Mouse (Mus musculus) midbrain, embryonic 16.5 days (tissue): ENCODE measurements around the gene Stac2. TPM values are rescaled to one million over a fixed set of nuclear protein-coding genes. Genes with fewer than 3 reads are reported as not detected.

Experiments
- ATAC-seq: fragments of 200-750 bp; cut with Nextera tagmentation; 2 replicates; pipeline ENCODE4 v1.8.0; 2017; ENCODE audit warnings: moderate TSS enrichment
- H3K27ac ChIP-seq: fragments of 300-500 bp; sonication (generic); 2 replicates; pipeline ENCODE4 v1.5.1; 2014; ENCODE audit warnings: mild to moderate bottlenecking, low read length, mixed read lengths
- H3K27me3 ChIP-seq: fragments of 300-500 bp; sonication (generic); 2 replicates; pipeline ENCODE4 v1.6.1; 2014; ENCODE audit warnings: low read depth, low read length, mixed read lengths; ENCODE audit not compliant: control insufficient read depth, insufficient read depth
- H3K36me3 ChIP-seq: fragments of 300-500 bp; sonication (generic); 2 replicates; pipeline ENCODE4 v1.6.1; 2014; ENCODE audit warnings: mild to moderate bottlenecking, low read length, moderate library complexity, mixed read lengths; ENCODE audit not compliant: control insufficient read depth, insufficient read depth
- H3K4me1 ChIP-seq: fragments of 300-500 bp; sonication (generic); 2 replicates; pipeline ENCODE4 v1.6.1; 2014; ENCODE audit warnings: mild to moderate bottlenecking, low read length, mixed read lengths; ENCODE audit not compliant: control insufficient read depth, insufficient read depth
- H3K4me2 ChIP-seq: fragments of 300-500 bp; sonication (generic); 2 replicates; pipeline ENCODE4 v1.6.1; 2014; ENCODE audit warnings: mild to moderate bottlenecking, low read length, mixed read lengths
- H3K4me3 ChIP-seq: fragments of 300-500 bp; sonication (generic); 2 replicates; pipeline ENCODE4 v1.5.1; 2014; ENCODE audit warnings: low read depth, mild to moderate bottlenecking, low read length, moderate library complexity, mixed read lengths
- H3K9ac ChIP-seq: fragments of 300-500 bp; sonication (generic); 2 replicates; pipeline ENCODE4 v1.6.1; 2014; ENCODE audit warnings: low read depth, low read length, mixed read lengths
- H3K9me3 ChIP-seq: fragments of 300-500 bp; sonication (generic); replicated peaks from 2 replicates; pipeline ENCODE4 v1.6.1; 2014; ENCODE audit warnings: mild to moderate bottlenecking, low read length, mixed read lengths; ENCODE audit not compliant: control insufficient read depth, poor library complexity, severe bottlenecking
- WGBS: fragments of 180-500 bp; shearing (Covaris S2); extraction: QIAGEN DNeasy Blood & Tissue Kit; methylation state at CpG from one replicate; pipeline ENCODE4 v1.1.7; 2014; 5-methylcytosine and 5-hydroxymethylcytosine counted together
- polyA plus RNA-seq: library from polyadenylated mRNA; unstranded; fragments of >200 nt; fragmentation: Nextera tagmentation; extraction: Ambion mirVana; gene quantifications from 2 replicates; pipeline ENCODE4 v1.2.1, GENCODE M21; 2015

Gene Stac2
- polyA plus RNA-seq, 1 experiment from 2014 or later = 4.0 TPM

- no peak overlapping the region for H3K4me3 ChIP-seq
- H3K9ac ChIP-seq = no peak overlapping the region; the same call in 1 of the 2 replicates
- peaks cover 18% of the 10 kb centered on the region for H3K36me3 ChIP-seq
- no peak overlapping the region for H3K27ac ChIP-seq
- WGBS = 32% methylated on average over 11 of the region's 11 CpGs
- H3K9me3 ChIP-seq = no peaks in the 10 kb centered on the region
- H3K4me2 ChIP-seq = no peak overlapping the region
- ATAC-seq = no peak
- no peaks in the 10 kb centered on the region for H3K27me3 ChIP-seq
- H3K4me1 ChIP-seq = no peaks in the 10 kb centered on the region; the same call in 1 of the 2 replicates
These were observed 51.9 kb downstream of the Stac2 start for GRCm38 (mm10) chr11:98001351-98001824.

GRCm38 (mm10) chr11:98000378-98001140 is 52.7 kb downstream of the Stac2 start:
- Histone ChIP-seq H3K4me2 (no peak overlapping the region), H3K4me3 (no peak overlapping the region), H3K9ac (no peak overlapping the region), H3K4me1 (peaks cover 4% of the 10 kb centered on the region; the same call in 1 of the 2 replicates), H3K27me3 (no peaks in the 10 kb centered on the region; the same call in 1 of the 2 replicates), H3K27ac (no peak overlapping the region), H3K9me3 (no peaks in the 10 kb centered on the region), H3K36me3 (peaks cover 15% of the 10 kb centered on the region)
- WGBS = 50% methylated on average over 7 of the region's 7 CpGs
- ATAC-seq = no peak

GRCm38 (mm10) chr11:97999748-98000147 is 53.5 kb downstream of the Stac2 start:
- Histone ChIP-seq H3K36me3 (peaks cover 8% of the 10 kb centered on the region), H3K27me3 (no peaks in the 10 kb centered on the region; the same call in 1 of the 2 replicates), H3K9me3 (no peaks in the 10 kb centered on the region), H3K27ac (no peak overlapping the region), H3K4me1 (peaks cover 10% of the 10 kb centered on the region; the same call in 1 of the 2 replicates), H3K4me2 (no peak overlapping the region), H3K4me3 (no peak overlapping the region), H3K9ac (no peak overlapping the region)
- no peak for ATAC-seq
- 77% methylated on average over 5 of the region's 5 CpGs for WGBS

- no peak for ATAC-seq
- no peaks in the 10 kb centered on the region for H3K9me3 ChIP-seq
- no peak overlapping the region for H3K27ac ChIP-seq
- no peaks in the 10 kb centered on the region; the same call in 1 of the 2 replicates for H3K27me3 ChIP-seq
- no peak overlapping the region for H3K4me2 ChIP-seq
- no peak overlapping the region for H3K4me3 ChIP-seq
- 68% methylated on average over 7 of the region's 7 CpGs for WGBS
- peaks cover 10% of the 10 kb centered on the region; the same call in 1 of the 2 replicates for H3K4me1 ChIP-seq
- H3K36me3 ChIP-seq = peaks cover 7% of the 10 kb centered on the region; the same call in 1 of the 2 replicates
- H3K9ac ChIP-seq = no peak overlapping the region
These were observed 54.2 kb downstream of the Stac2 start for GRCm38 (mm10) chr11:97998898-97999608.

- no peaks in the 10 kb centered on the region; the same call in 1 of the 2 replicates for H3K27me3 ChIP-seq
- no peak overlapping the region for H3K27ac ChIP-seq
- no peak overlapping the region for H3K4me2 ChIP-seq
- H3K9me3 ChIP-seq = no peaks in the 10 kb centered on the region
- H3K4me3 ChIP-seq = no peak overlapping the region
- no peak overlapping the region for H3K9ac ChIP-seq
- H3K4me1 ChIP-seq = peaks cover 10% of the 10 kb centered on the region; the same call in 1 of the 2 replicates
- ATAC-seq = no peak
- peaks cover 4% of the 10 kb centered on the region; the same call in 1 of the 2 replicates for H3K36me3 ChIP-seq
- WGBS = 88% methylated on average over 11 of the region's 11 CpGs
These were observed 55.0 kb downstream of the Stac2 start for GRCm38 (mm10) chr11:97998074-97998793.

GRCm38 (mm10) chr11:97997387-97997960 is 55.8 kb downstream of the Stac2 start:
- Histone ChIP-seq H3K27me3 (no peaks in the 10 kb centered on the region; the same call in 1 of the 2 replicates), H3K4me1 (peaks cover 10% of the 10 kb centered on the region; the same call in 1 of the 2 replicates), H3K27ac (no peak overlapping the region), H3K4me3 (no peak overlapping the region), H3K4me2 (no peak overlapping the region), H3K9me3 (no peaks in the 10 kb centered on the region), H3K36me3 (no peaks in the 10 kb centered on the region), H3K9ac (no peak overlapping the region)
- 77% methylated on average over 8 of the region's 8 CpGs for WGBS
- ATAC-seq = no peak

- Histone ChIP-seq H3K27ac (no peak overlapping the region), H3K4me2 (no peak overlapping the region), H3K27me3 (no peaks in the 10 kb centered on the region; the same call in 1 of the 2 replicates), H3K4me3 (no peak overlapping the region), H3K4me1 (peaks cover 10% of the 10 kb centered on the region; the same call in 1 of the 2 replicates), H3K36me3 (no peaks in the 10 kb centered on the region), H3K9ac (no peak overlapping the region), H3K9me3 (no peaks in the 10 kb centered on the region)
- 76% methylated on average over 1 of the region's 1 CpGs for WGBS
- no peak for ATAC-seq
These were observed 56.6 kb downstream of the Stac2 start for GRCm38 (mm10) chr11:97996691-97997090.

- Histone ChIP-seq H3K27me3 (no peaks in the 10 kb centered on the region; the same call in 1 of the 2 replicates), H3K27ac (0 out of 2 replicates have a peak within 1 kb of the TSS, but pooled peaks have one; percentile 33), H3K9me3 (no peaks in the 10 kb centered on the region), H3K36me3 (no peaks in the 10 kb centered on the region), H3K4me3 (peak within 1 kb of the TSS; percentile 40), H3K4me2 (peak within 1 kb of the TSS; percentile 84), H3K9ac (peak within 1 kb of the TSS; percentile 22), H3K4me1 (peaks cover 10% of the 10 kb centered on the region; the same call in 1 of the 2 replicates)
- WGBS = 2% methylated on average over 24 of the region's 26 CpGs
- peak; percentile 43; the same call in 1 of the 2 replicates for ATAC-seq
These were observed 57.5 kb downstream of the Stac2 start, which contains the start of gene Arl5c for GRCm38 (mm10) chr11:97995564-97996288. Arl5c (minus strand) TSS chr11:97996181.
